Mouse (Mus musculus) ES-Bruce4 (cell line): ENCODE measurements at regions not wholly inside any gene's neighbourhood (a gene's known extent, or its start where the extent isn't known, plus 50 kb on each side); places are given as distances from the start of the nearest gene placed in this dataset.

ENCODE experiments used
- H3K27ac ChIP-seq: 2 replicates; pipeline ENCODE4 v1.5.1; 2012; ENCODE audit warnings: low read length, inconsistent platforms; ENCODE audit not compliant: insufficient read depth
- H3K27me3 ChIP-seq: 2 replicates; pipeline ENCODE4 v1.6.1; 2012; ENCODE audit warnings: mild to moderate bottlenecking, low read length, inconsistent platforms; ENCODE audit not compliant: control insufficient read depth, poor library complexity, insufficient read depth, severe bottlenecking
- H3K36me3 ChIP-seq: 2 replicates; pipeline ENCODE4 v1.6.1; 2012; ENCODE audit warnings: inconsistent platforms, mild to moderate bottlenecking, low read length, moderate library complexity; ENCODE audit not compliant: control insufficient read depth, poor library complexity, insufficient read depth, severe bottlenecking
- H3K4me1 ChIP-seq: one replicate; pipeline ENCODE4 v1.8.1; 2011; ENCODE audit warnings: low read length; ENCODE audit not compliant: control insufficient read depth, insufficient read depth
- H3K4me3 ChIP-seq: 2 replicates; pipeline ENCODE4 v1.5.1; 2011; ENCODE audit warnings: low read depth, mild to moderate bottlenecking, low read length
- H3K9ac ChIP-seq: 2 replicates; pipeline ENCODE4 v1.6.1; 2012; ENCODE audit warnings: low read depth, mild to moderate bottlenecking, inconsistent platforms; ENCODE audit not compliant: poor library complexity, severe bottlenecking
- H3K9me3 ChIP-seq: replicated peaks from 2 replicates; pipeline ENCODE4 v1.6.1; 2012; ENCODE audit warnings: mild to moderate bottlenecking, low read length, inconsistent platforms; ENCODE audit not compliant: control insufficient read depth, poor library complexity, insufficient read depth, severe bottlenecking
- CTCF ChIP-seq: IDR thresholded peaks from one replicate; pipeline ENCODE4 v1.8.1; 2011; ENCODE audit warnings: low read depth, low read length
- EP300 ChIP-seq: IDR thresholded peaks from 2 replicates; pipeline ENCODE4 v1.6.1; 2011; ENCODE audit warnings: low read depth, low read length; ENCODE audit not compliant: insufficient read depth
- POLR2A ChIP-seq: IDR thresholded peaks from one replicate; pipeline ENCODE4 v1.8.1; 2011; ENCODE audit warnings: low read length; ENCODE audit not compliant: insufficient read depth

GRCm38 (mm10) chr4:90797472-90797871, 578.9 kb downstream of the Zfp352 start:
- TF ChIP-seq POLR2A (no peak), EP300 (no peak), CTCF (no peak)
- Histone ChIP-seq H3K36me3 (no peaks in the 10 kb centered on the region), H3K9me3 (no peaks in the 10 kb centered on the region), H3K4me3 (no peak overlapping the region), H3K27ac (no peak overlapping the region), H3K4me1 (no peaks in the 10 kb centered on the region), H3K9ac (no peak overlapping the region), H3K27me3 (no peaks in the 10 kb centered on the region)
